Mouse (Mus musculus) adrenal gland, postnatal 14 days (tissue): ENCODE data around the gene Nav1. TPM values are rescaled to one million over a fixed set of nuclear protein-coding genes. Genes with fewer than 3 reads are reported as not detected.

Experiments
- DNase-seq: peaks from one replicate; pipeline ENCODE4 v3.0.0; 2021; ENCODE audit warnings: mixed read lengths
- microRNA-seq, 2 experiments: library from miRNA; unstranded; fragments of <30 nt; microRNA quantifications; one replicate each; pipeline ENCODE4 v1.2.0; 2021
- total RNA-seq: library from RNA; stranded (reverse); gene quantifications from 2 replicates; pipeline ENCODE4 v1.2.3, GENCODE M21; 2021

The Nav1 gene
- total RNA-seq, 1 experiment from 2014 or later: 20.6 TPM

- no peak for DNase-seq
Observed at GRCm38 (mm10) chr1:135440986-135441385, 166.1 kb downstream of the Nav1 start.

- no peak for DNase-seq
Observed at GRCm38 (mm10) chr1:135438801-135439200, 168.3 kb downstream of the Nav1 start.

- DNase-seq: no peak
Observed at GRCm38 (mm10) chr1:135435823-135436222, 171.3 kb downstream of the Nav1 start.

GRCm38 (mm10) chr1:135430669-135431017 lies 176.5 kb downstream of the Nav1 start:
- no peak for DNase-seq

- peak; percentile 97 for DNase-seq
Observed at GRCm38 (mm10) chr1:135429901-135430668, 177.0 kb downstream of the Nav1 start, which contains the start of gene Ipo9. Ipo9 (minus strand) TSS chr1:135430499.

GRCm38 (mm10) chr1:135427390-135427789 lies 179.7 kb downstream of the Nav1 start:
- no peak for DNase-seq

- no peak for DNase-seq
Observed at GRCm38 (mm10) chr1:135426645-135427044, 180.4 kb downstream of the Nav1 start.

- no peak for DNase-seq
Observed at GRCm38 (mm10) chr1:135422772-135423171, 184.3 kb downstream of the Nav1 start.

- DNase-seq: peak; percentile 62
Observed at GRCm38 (mm10) chr1:135413996-135414395, 193.1 kb downstream of the Nav1 start.

- DNase-seq: no peak
Observed at GRCm38 (mm10) chr1:135412130-135412529, 195.0 kb downstream of the Nav1 start.

- peak; percentile 69 for DNase-seq
Observed at GRCm38 (mm10) chr1:135410967-135411366, 196.1 kb downstream of the Nav1 start.

- DNase-seq: no peak
Observed at GRCm38 (mm10) chr1:135408973-135409372, 198.1 kb downstream of the Nav1 start.

- no peak for DNase-seq
Observed at GRCm38 (mm10) chr1:135405356-135405755, 201.7 kb downstream of the Nav1 start.

GRCm38 (mm10) chr1:135401452-135402110 lies 205.5 kb downstream of the Nav1 start:
- no peak for DNase-seq

- no peak for DNase-seq
Observed at GRCm38 (mm10) chr1:135399466-135399865, 207.6 kb downstream of the Nav1 start.

- DNase-seq: peak; percentile 29
Observed at GRCm38 (mm10) chr1:135385161-135385560, 221.9 kb downstream of the Nav1 start.

Small RNA genes lying within 50 kb of the gene (microRNA-seq; reads per million reads assigned to microRNA genes)
- 0.85 to 1.9 reads per million in 2 experiments for gene Mir1231

Other genes with a start within 250 kb of the Nav1 start
- gene Shisa4, start 232.1 kb downstream of the Nav1 start, total RNA-seq: 8.7 and 10.6 TPM in 2 replicates
- 72.6 and 73.7 TPM in 2 replicates for gene Ipo9, start 176.8 kb downstream of the Nav1 start, total RNA-seq
- 70.1 and 88.2 TPM in 2 replicates for gene Csrp1, start 112.8 kb upstream of the Nav1 start, total RNA-seq
- 44.9 and 49.5 TPM in 2 replicates for gene Phlda3, start 158.8 kb upstream of the Nav1 start, total RNA-seq
- 0.34 TPM in 1 of 2 replicates, not detected in the other for gene Tnni1, start 172.1 kb upstream of the Nav1 start, total RNA-seq
- gene Lad1, start 211.3 kb upstream of the Nav1 start, total RNA-seq: 0.45 TPM in 1 of 2 replicates, not detected in the other
- 1.3 and 2.6 TPM in 2 replicates for gene Tnnt2, start 229.1 kb upstream of the Nav1 start, total RNA-seq